Mouse (Mus musculus) leukemia stem cell, adult 10-12 weeks (primary cell): Measurements from ENCODE around the gene Tspan14. TPM values are rescaled to one million over a fixed set of nuclear protein-coding genes. Genes with fewer than 3 reads are reported as not detected.

ENCODE experiments used
- polyA plus RNA-seq: library from polyadenylated mRNA; stranded (reverse); fragments of >175 nt; gene quantifications from 2 replicates; pipeline ENCODE4 v1.2.3, GENCODE M21; 2012; ENCODE audit warnings: low replicate concordance

Gene Tspan14
- polyA plus RNA-seq: 1.5 and 7.6 TPM in 2 replicates

DNA sequence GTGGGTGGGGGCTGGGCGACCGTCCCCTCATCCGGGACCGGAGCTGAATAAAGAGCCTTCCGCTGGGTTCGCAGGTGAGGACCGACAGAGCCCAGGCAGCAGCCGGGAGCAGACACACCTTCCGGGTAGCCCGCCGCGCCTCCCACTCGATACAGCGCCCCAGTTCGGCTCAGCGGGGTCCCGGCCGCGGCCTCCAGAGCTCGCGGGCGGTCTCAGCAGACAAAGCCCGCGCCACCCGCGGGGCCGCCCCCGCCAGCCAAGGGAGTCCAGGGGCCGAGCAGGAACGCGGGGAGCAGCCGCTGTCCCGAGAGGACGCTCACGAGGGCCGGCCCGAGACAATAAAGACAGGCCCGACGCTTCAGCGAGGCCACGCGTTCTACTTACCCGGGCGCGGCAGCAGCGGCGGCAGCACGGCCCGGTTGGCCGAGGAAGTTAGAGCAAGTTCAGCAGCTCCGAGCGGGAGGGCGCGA lies at the start of gene Tspan14:
Gene Tspan14 (minus strand): TSS at position 416 of the 470 bp plus-strand sequence.

DNA sequence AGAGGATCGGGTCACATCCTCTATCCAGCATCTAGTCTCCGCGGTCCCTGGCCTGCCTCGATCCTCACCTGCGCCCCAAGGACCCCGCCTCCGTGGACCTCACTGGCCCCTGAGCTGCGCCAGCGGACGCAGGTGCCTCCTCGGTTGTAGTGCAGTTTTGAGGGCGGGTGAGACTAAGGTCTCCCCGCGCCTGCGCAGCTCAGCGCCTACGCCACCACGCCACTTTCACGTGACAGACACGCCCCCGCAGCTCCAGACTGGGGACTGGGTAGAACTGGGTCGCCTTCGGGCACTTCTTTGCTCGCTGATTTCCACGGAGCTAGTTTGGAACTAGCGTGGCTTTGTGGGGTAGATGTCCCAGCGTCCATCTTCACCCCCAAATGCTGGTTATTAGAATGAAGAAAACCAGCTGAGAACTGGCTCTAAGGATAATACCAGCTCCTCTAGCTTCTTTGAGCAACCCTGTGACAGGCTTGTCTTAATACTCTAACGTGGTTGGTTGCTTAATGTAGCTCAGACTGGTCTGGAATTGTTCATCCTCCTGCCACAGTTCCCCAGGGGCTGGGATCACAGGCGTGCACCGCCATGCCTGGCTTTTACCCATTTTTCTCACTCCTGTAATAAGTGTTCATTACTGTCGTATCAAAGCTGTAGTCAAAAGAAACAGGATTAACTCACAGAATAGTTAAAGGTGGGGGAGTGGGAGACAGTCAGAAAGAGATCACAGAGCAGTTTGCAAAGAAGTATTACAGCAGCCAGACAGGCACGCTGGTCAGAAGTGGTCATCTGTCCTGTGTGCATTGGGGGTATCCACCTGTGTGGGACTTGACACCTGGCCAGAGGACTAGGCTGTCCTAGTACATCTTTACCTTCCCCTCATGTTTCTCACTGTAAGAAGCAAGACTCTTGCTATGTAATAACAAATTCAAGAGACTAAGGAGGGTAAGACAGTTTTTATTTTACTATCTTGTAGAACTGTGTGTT lies 47.3 kb upstream of the Tspan14 start, which contains the start of gene Fam213a:
Gene Fam213a (minus strand): TSS at position 159 of the 984 bp plus-strand sequence.

DNA sequence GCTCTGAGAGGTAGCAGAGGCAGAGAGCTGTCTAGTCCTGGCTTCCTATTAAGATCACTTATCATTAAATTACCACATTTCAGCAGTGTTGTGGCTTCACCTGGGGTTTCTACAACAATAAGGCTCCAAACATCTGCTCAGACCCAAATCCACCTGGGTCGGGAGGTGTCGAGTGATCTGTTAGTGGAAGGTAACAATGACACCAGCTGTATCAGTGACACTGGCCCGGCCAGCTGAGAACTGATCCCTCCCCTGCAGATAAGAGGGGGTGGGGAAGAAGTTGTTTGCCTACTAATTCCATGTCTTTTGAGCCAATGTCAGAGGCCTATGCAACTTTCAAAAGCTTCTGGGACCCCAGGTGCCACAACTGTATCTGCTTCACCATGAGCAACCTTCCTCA lies 73.4 kb downstream of the Tspan14 start, which contains the start of gene Sh2d4b:
Gene Sh2d4b (minus strand): TSS at position 71 of the 400 bp plus-strand sequence.

Other genes starting within 250 kb of the Tspan14 start
- 0.10 and 0.22 TPM in 2 replicates for gene Sh2d4b, start 73.5 kb downstream of the Tspan14 start, polyA plus RNA-seq
- 15.4 and 34.7 TPM in 2 replicates for gene Fam213a, start 47.0 kb upstream of the Tspan14 start, polyA plus RNA-seq
- gene Dydc2, start 102.4 kb upstream of the Tspan14 start, polyA plus RNA-seq: not detected in 2 replicates
- not detected in 2 replicates for gene Dydc1, start 106.1 kb upstream of the Tspan14 start, polyA plus RNA-seq
- gene Mat1a, start 138.2 kb upstream of the Tspan14 start, polyA plus RNA-seq: not detected in 2 replicates
- gene Sftpa1, start 165.0 kb upstream of the Tspan14 start, polyA plus RNA-seq: not detected in 2 replicates
- not detected in 2 replicates for gene Mbl1, start 184.7 kb upstream of the Tspan14 start, polyA plus RNA-seq
- gene Sftpd, start 218.3 kb upstream of the Tspan14 start, polyA plus RNA-seq: not detected in 2 replicates